Mouse (Mus musculus): ENCODE data around the gene Oser1. TPM values are rescaled to one million over a fixed set of nuclear protein-coding genes. Genes with fewer than 3 reads are reported as not detected.

Gene Oser1
- polyA plus RNA-seq, 1 experiment: 39.4 TPM

DNA sequence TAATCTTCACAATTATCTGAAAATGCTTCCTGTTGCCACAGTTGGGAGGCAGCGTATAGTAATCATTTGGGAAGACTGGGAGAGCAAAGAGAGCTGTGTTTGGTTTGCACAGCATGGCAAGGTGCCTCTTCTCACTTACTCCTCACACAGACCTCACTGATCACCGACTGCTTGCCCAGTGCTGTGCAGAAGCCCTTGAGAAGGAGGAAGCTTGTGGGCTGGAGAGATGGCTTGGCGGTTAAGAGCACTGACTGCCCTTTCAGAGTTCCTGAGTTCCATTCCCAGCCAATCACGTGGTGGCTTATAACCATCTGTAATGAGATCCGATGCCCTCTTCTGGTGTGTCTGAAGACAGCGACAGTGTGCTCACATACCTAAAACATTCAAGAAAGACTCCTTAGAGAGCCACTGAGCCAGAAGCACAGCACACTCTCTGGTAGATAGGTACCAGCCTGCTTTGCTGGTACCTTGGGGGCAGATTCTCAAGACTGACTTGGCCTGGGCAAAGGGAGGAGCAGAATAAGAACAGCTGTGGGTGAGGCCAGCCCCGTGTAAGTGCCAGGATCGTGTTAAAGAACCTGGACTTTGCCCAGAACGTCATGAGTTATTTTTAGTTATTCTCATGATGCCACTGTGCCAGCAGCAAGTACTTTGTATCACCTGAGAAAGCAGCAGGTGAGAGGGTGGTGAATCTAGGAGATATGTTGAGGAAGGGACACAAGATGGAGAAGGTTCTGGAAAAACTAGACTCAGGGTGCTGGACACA is 1.4 kb downstream of the Oser1 start:
- DNase-seq: no peak
- H3K27ac ChIP-seq (ENCODE audit: insufficient read depth, low read length): 0 out of 2 replicates have a peak overlapping the region, but pooled peaks have one; percentile 23
- TF ChIP-seq CTCF (IDR thresholded peaks at IDR 0.05; ENCODE audit: borderline replicate concordance, insufficient read depth, low read depth, low read length) (no peak), POLR2A (IDR thresholded peaks at IDR 0.05; ENCODE audit: borderline replicate concordance, insufficient read depth, low read length) (no peak)
- WGBS: 45% methylated on average over 9 of the region's 9 CpGs
- no peak overlapping the region for H3K4me3 ChIP-seq (replicated peaks; ENCODE audit: insufficient read depth, low read depth, low read length)
- H3K4me1 ChIP-seq (ENCODE audit: control insufficient read depth, insufficient read depth, low read length): peaks cover 13% of the 10 kb centered on the region
- no peaks in the 10 kb centered on the region for H3K27me3 ChIP-seq (ENCODE audit: control insufficient read depth, insufficient read depth, low read length)

DNA sequence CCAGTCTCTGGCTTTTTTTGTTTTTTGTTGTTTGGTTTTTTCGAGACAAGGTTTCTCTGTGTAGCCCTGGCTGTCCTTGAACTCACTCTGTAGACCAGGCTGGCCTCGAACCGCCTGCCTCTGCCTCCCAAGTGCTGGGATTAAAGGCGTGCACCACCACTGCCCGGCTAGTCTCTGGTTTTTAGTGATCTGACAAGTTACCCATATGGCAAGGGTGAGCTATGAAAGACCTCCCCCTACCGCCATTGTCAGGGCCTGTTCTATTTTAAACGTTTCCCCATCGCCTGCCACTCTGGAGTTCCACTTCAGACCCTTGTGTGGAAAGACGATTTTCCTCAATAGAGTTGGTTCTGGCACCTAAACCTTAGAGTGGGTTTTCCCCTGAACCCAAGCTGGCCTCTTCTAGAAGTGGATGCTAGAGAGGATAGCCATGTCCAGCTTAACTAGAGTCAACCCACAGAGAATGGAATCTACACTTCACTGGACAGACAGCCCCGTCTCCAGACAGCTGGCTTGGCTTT is 4.1 kb downstream of the Oser1 start:
- Histone ChIP-seq H3K4me1 (ENCODE audit: control insufficient read depth, insufficient read depth, low read length) (peaks cover 18% of the 10 kb centered on the region), H3K4me3 (replicated peaks; ENCODE audit: insufficient read depth, low read depth, low read length) (peak overlapping the region; percentile 92), H3K27ac (ENCODE audit: insufficient read depth, low read length) (peak overlapping the region; percentile 32; the same call in 1 of the 2 replicates), H3K27me3 (ENCODE audit: control insufficient read depth, insufficient read depth, low read length) (no peaks in the 10 kb centered on the region)
- WGBS: 4% methylated on average over 10 of the region's 10 CpGs
- TF ChIP-seq CTCF (IDR thresholded peaks at IDR 0.05; ENCODE audit: borderline replicate concordance, insufficient read depth, low read depth, low read length): no peak
- no peak for TF ChIP-seq POLR2A (IDR thresholded peaks at IDR 0.05; ENCODE audit: borderline replicate concordance, insufficient read depth, low read length)
- peak in 1 of 2 experiments; percentile 25 for DNase-seq

DNA sequence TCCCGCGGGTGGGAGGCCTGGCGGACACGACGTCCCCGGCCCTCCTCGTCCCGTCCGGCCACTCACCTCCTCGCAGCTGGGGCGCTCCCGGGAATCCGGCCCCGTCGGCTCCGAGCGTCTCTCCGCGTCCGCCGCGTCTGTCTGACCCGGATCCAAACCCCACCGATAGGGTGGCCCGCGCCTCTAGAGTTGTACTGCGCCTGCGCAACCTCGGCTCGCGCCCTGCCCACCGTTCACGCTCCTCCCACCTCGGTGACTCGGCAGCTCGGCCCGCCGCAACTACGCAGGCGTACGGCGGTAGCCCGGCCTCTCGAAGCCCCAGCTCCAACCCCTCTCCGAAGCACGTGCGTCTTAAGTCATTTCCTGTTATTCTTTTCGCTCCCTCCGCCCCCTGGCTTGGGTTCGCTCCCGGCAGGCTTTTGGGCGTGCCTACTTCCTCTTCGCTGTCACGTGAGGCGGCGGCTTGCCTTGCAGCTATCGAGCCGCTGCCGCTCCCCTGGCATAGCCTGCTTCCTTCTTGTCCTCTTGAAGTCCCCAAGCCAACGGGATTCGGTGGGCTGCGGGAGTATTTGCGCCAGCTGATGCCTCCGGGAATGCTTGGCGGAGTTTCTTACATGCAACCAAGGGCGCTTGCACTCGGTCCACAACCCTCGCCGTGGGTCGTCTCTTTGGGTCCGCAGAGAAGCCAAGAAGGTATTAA is 5.0 kb downstream of the Oser1 start:
- no peaks in the 10 kb centered on the region for H3K27me3 ChIP-seq (ENCODE audit: control insufficient read depth, insufficient read depth, low read length)
- peak overlapping the region; percentile 57 for H3K27ac ChIP-seq (ENCODE audit: insufficient read depth, low read length)
- H3K4me1 ChIP-seq (ENCODE audit: control insufficient read depth, insufficient read depth, low read length): peaks cover 17% of the 10 kb centered on the region
- whole genome bisulfite sequencing: under 1% methylated on average over 71 of the region's 71 CpGs
- TF ChIP-seq CTCF (IDR thresholded peaks at IDR 0.05; ENCODE audit: borderline replicate concordance, insufficient read depth, low read depth, low read length): peak; percentile 27; the same call in 1 of the 2 replicates
- peak; percentile 98 for TF ChIP-seq POLR2A (IDR thresholded peaks at IDR 0.05; ENCODE audit: borderline replicate concordance, insufficient read depth, low read length)
- H3K4me3 ChIP-seq (replicated peaks; ENCODE audit: insufficient read depth, low read depth, low read length): peak overlapping the region; percentile 92
- DNase-seq: peak; percentile 100

DNA sequence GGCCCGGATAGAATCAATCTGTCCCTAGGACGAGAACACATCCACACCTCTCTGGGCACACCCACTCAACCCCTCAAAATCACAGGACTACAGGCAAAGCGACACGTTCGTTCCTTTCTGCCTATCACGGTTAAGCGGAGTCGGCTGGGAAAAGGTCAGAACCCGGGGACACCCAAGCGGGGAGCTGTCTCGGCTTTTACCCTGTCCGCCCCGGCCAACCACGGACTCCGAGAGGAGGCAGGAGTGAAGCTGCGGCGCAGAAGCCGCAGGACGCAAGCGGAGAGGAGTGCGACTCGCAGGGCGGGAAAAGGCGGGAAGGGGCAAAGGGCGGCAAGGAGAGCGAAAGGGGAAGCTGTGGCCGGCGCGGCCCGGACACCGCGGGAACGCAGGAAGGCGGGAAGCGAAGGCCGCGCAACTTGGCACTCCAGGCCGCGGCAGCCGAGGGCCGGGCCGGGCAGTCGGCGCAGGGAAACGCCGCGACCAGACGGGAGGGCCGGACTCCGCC is 5.6 kb downstream of the Oser1 start:
- Histone ChIP-seq H3K27ac (ENCODE audit: insufficient read depth, low read length) (peak overlapping the region; percentile 6), H3K27me3 (ENCODE audit: control insufficient read depth, insufficient read depth, low read length) (no peaks in the 10 kb centered on the region), H3K4me1 (ENCODE audit: control insufficient read depth, insufficient read depth, low read length) (peaks cover 14% of the 10 kb centered on the region), H3K4me3 (replicated peaks; ENCODE audit: insufficient read depth, low read depth, low read length) (peak overlapping the region; percentile 87)
- DNase-seq: no peak
- WGBS: under 1% methylated on average over 50 of the region's 50 CpGs
- no peak for TF ChIP-seq CTCF (IDR thresholded peaks at IDR 0.05; ENCODE audit: borderline replicate concordance, insufficient read depth, low read depth, low read length)
- no peak for TF ChIP-seq POLR2A (IDR thresholded peaks at IDR 0.05; ENCODE audit: borderline replicate concordance, insufficient read depth, low read length)

DNA sequence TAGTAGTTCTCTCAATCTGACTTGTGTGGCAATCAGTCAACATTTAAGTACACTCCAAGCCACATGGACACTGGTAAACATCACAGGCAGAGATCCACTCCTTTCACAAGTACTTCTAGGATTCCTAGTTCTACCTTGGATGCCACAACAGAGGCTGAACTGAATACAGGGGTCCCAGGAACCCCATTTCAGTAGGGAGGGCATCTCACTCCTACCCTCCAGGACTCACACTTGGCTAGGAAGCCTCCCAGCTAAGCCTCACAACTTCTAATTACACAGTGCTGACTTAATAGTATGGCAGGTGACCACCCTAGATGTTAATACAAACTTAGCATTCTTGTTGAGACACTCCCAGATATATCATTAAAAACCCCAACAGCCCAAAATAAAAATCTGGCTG is 6.7 kb downstream of the Oser1 start:
- TF ChIP-seq POLR2A (IDR thresholded peaks at IDR 0.05; ENCODE audit: borderline replicate concordance, insufficient read depth, low read length): no peak
- no peak for TF ChIP-seq CTCF (IDR thresholded peaks at IDR 0.05; ENCODE audit: borderline replicate concordance, insufficient read depth, low read depth, low read length)
- H3K27ac ChIP-seq (ENCODE audit: insufficient read depth, low read length): no peak overlapping the region
- H3K4me1 ChIP-seq (ENCODE audit: control insufficient read depth, insufficient read depth, low read length): peaks cover 9% of the 10 kb centered on the region
- no peak overlapping the region for H3K4me3 ChIP-seq (replicated peaks; ENCODE audit: insufficient read depth, low read depth, low read length)
- no peak for DNase-seq
- no peaks in the 10 kb centered on the region for H3K27me3 ChIP-seq (ENCODE audit: control insufficient read depth, insufficient read depth, low read length)

DNA sequence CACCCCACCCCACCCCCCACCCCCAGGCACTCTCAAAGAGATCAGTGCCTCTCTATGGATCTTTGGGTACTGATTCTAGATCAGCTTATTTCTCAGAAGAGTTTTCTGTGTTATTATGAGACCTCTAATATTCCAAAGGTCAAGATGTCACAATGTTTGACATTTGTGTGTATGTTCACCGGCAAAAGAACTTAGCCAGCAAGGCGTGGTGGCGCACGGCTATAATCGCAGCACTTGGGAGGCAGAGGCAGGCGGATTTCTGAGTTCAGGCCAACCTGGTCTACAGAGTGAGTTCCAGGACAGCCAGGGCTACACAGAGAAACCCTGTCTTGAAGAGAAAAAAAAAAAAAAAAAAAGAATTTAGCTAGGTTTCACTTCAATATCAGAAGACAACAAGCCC is 7.5 kb downstream of the Oser1 start:
- Histone ChIP-seq H3K27me3 (ENCODE audit: control insufficient read depth, insufficient read depth, low read length) (no peaks in the 10 kb centered on the region), H3K4me1 (ENCODE audit: control insufficient read depth, insufficient read depth, low read length) (peaks cover 7% of the 10 kb centered on the region; the same call in 1 of the 2 replicates), H3K4me3 (replicated peaks; ENCODE audit: insufficient read depth, low read depth, low read length) (no peak overlapping the region), H3K27ac (ENCODE audit: insufficient read depth, low read length) (no peak overlapping the region)
- DNase-seq: no peak
- WGBS: 83% methylated on average over 6 of the region's 6 CpGs
- TF ChIP-seq CTCF (IDR thresholded peaks at IDR 0.05; ENCODE audit: borderline replicate concordance, insufficient read depth, low read depth, low read length): no peak
- TF ChIP-seq POLR2A (IDR thresholded peaks at IDR 0.05; ENCODE audit: borderline replicate concordance, insufficient read depth, low read length): no peak

DNA sequence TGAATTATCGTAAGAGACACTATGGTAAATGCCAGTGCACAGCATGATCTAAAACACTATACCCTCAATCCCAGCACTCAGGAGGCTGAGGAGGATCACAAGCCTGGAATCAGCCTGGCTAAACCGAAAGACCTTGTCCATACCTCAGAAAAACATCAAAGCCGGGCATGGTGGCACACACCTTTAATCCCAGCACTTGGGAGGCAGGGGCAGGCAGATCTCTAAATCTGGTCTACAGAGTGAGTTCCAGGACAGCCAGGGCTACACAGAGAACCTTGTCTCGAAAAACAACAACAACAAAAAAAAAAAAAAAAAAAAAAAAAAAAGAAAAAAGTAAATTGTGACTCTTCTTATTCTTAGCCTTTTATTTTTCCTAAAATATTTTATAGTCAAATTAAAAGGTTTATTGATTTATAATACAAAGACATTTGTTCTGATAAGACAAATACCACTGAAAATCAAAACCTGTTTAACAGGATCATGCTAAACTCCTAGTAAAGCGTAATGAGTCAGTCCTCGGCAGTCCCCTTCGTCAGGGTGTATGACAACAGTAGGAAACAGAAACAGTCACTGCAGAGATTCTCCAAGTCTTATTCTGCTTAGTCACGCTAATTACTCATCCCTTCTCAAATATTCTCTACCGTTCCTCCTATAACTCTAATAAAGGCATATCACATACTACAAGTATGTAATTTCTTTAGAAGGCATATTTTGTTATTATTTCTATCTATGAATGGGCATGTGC is 11.5 kb downstream of the Oser1 start:
- no peak overlapping the region for H3K27ac ChIP-seq (ENCODE audit: insufficient read depth, low read length)
- 87% methylated on average over 9 of the region's 9 CpGs for WGBS
- DNase-seq: no peak
- no peak overlapping the region for H3K4me3 ChIP-seq (replicated peaks; ENCODE audit: insufficient read depth, low read depth, low read length)
- H3K4me1 ChIP-seq (ENCODE audit: control insufficient read depth, insufficient read depth, low read length): peaks cover 5% of the 10 kb centered on the region; the same call in 1 of the 2 replicates
- TF ChIP-seq POLR2A (IDR thresholded peaks at IDR 0.05; ENCODE audit: borderline replicate concordance, insufficient read depth, low read length): no peak
- TF ChIP-seq CTCF (IDR thresholded peaks at IDR 0.05; ENCODE audit: borderline replicate concordance, insufficient read depth, low read depth, low read length): no peak
- H3K27me3 ChIP-seq (ENCODE audit: control insufficient read depth, insufficient read depth, low read length): no peaks in the 10 kb centered on the region
